Mouse (Mus musculus): ENCODE results near the gene Asphd2. TPM values are rescaled to one million over a fixed set of nuclear protein-coding genes. Genes with fewer than 3 reads are reported as not detected.
A peak's percentile ranks its signal among the peaks of the same experiment; 100 is the strongest.

The Asphd2 gene
- polyA plus RNA-seq, 1 experiment: 3.8 TPM

- H3K4me1 ChIP-seq (ENCODE audit: control insufficient read depth, insufficient read depth, insufficient read length, low read length): peaks cover 23% of the 10 kb centered on the region; the same call in 1 of the 2 replicates
- peaks cover 20% of the 10 kb centered on the region for H3K36me3 ChIP-seq (ENCODE audit: control insufficient read depth, insufficient read depth, low read length)
- peak within 1 kb of the TSS; percentile 97 for H3K4me3 ChIP-seq (ENCODE audit: low read depth, low read length)
- 1% methylated on average over 64 of the region's 64 CpGs for WGBS
- H3K27ac ChIP-seq (ENCODE audit: insufficient read depth, low read depth, low read length): peak within 1 kb of the TSS; percentile 73
- no peaks in the 10 kb centered on the region for H3K27me3 ChIP-seq (ENCODE audit: control insufficient read depth, insufficient read depth, low read length)
- TF ChIP-seq POLR2A (IDR thresholded peaks at IDR 0.05; ENCODE audit: low read depth, low read length): 0 out of 2 replicates have a peak, but pooled peaks have one; percentile 46
- no peak for TF ChIP-seq CTCF (IDR thresholded peaks at IDR 0.05; ENCODE audit: extremely low read depth, insufficient read length, insufficient replicate concordance, low read depth, low read length)
Measured at GRCm38 (mm10) chr5:112342463-112343204, 52.0 kb downstream of the Asphd2 start, which contains the start of the genes Srrd and Hps4. Gene Srrd, minus strand, starts transcription at chr5:112343040. Gene Hps4, plus strand, starts transcription at chr5:112343083.

GRCm38 (mm10) chr5:112339215-112339614 lies 55.5 kb downstream of the Asphd2 start:
- WGBS: 58% methylated on average over 7 of the region's 7 CpGs
- TF ChIP-seq POLR2A (IDR thresholded peaks at IDR 0.05; ENCODE audit: low read depth, low read length) (no peak), CTCF (IDR thresholded peaks at IDR 0.05; ENCODE audit: extremely low read depth, insufficient read length, insufficient replicate concordance, low read depth, low read length) (no peak)
- H3K4me1 ChIP-seq (ENCODE audit: control insufficient read depth, insufficient read depth, insufficient read length, low read length): peaks cover 11% of the 10 kb centered on the region; the same call in 1 of the 2 replicates
- H3K27ac ChIP-seq (ENCODE audit: insufficient read depth, low read depth, low read length): no peak overlapping the region
- peaks cover 47% of the 10 kb centered on the region for H3K36me3 ChIP-seq (ENCODE audit: control insufficient read depth, insufficient read depth, low read length)
- no peaks in the 10 kb centered on the region for H3K27me3 ChIP-seq (ENCODE audit: control insufficient read depth, insufficient read depth, low read length)
- no peak overlapping the region for H3K4me3 ChIP-seq (ENCODE audit: low read depth, low read length)

DNA sequence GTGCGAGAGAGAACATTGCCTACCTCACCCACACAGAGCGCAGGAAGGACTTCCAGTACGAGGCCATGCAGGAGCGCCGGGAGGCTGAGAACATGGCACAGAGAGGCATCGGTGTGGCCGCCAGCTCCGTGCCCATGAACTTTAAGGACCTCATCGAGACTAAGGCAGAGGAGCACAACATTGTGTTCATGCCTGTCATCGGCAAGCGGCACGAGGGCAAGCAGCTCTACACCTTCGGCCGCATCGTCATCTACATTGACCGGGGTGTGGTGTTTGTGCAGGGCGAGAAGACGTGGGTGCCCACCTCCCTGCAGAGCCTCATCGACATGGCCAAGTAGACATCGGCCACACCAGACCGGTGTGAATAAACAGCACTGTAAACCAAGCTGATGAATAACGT lies 57.7 kb downstream of the Asphd2 start:
- no peak for TF ChIP-seq POLR2A (IDR thresholded peaks at IDR 0.05; ENCODE audit: low read depth, low read length)
- TF ChIP-seq CTCF (IDR thresholded peaks at IDR 0.05; ENCODE audit: extremely low read depth, insufficient read length, insufficient replicate concordance, low read depth, low read length): no peak
- no peaks in the 10 kb centered on the region; the same call in 1 of the 2 replicates for H3K4me1 ChIP-seq (ENCODE audit: control insufficient read depth, insufficient read depth, insufficient read length, low read length)
- H3K27me3 ChIP-seq (ENCODE audit: control insufficient read depth, insufficient read depth, low read length): no peaks in the 10 kb centered on the region
- no peak overlapping the region for H3K4me3 ChIP-seq (ENCODE audit: low read depth, low read length)
- H3K27ac ChIP-seq (ENCODE audit: insufficient read depth, low read depth, low read length): no peak overlapping the region
- peaks cover 69% of the 10 kb centered on the region for H3K36me3 ChIP-seq (ENCODE audit: control insufficient read depth, insufficient read depth, low read length)
- WGBS: 92% methylated on average over 22 of the region's 22 CpGs

DNA sequence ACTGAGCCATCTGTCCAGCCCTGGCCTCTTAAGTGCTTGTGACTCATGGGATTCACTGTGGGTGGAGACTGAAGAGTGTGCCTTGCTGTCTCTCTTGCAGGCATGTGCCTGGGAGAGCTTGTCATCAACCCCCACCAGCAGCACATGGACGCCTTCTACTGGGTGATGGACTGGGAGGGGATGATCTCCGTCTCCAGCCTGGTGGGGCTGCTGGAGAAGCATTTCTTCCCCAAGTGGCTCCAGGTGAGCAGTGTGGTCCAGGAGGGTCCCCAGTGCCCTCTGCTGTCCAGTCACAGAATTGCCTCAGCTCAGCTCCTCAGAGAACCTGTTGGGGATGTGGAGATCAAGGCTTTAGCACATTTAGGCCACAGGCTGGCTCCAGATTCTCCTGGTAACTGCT lies 59.2 kb downstream of the Asphd2 start:
- 39% methylated on average over 2 of the region's 2 CpGs for WGBS
- no peak overlapping the region for H3K4me3 ChIP-seq (ENCODE audit: low read depth, low read length)
- no peak overlapping the region for H3K27ac ChIP-seq (ENCODE audit: insufficient read depth, low read depth, low read length)
- H3K27me3 ChIP-seq (ENCODE audit: control insufficient read depth, insufficient read depth, low read length): no peaks in the 10 kb centered on the region
- peaks cover 83% of the 10 kb centered on the region for H3K36me3 ChIP-seq (ENCODE audit: control insufficient read depth, insufficient read depth, low read length)
- no peaks in the 10 kb centered on the region for H3K4me1 ChIP-seq (ENCODE audit: control insufficient read depth, insufficient read depth, insufficient read length, low read length)
- peak; percentile 67; the same call in 1 of the 2 replicates for TF ChIP-seq CTCF (IDR thresholded peaks at IDR 0.05; ENCODE audit: extremely low read depth, insufficient read length, insufficient replicate concordance, low read depth, low read length)
- no peak for TF ChIP-seq POLR2A (IDR thresholded peaks at IDR 0.05; ENCODE audit: low read depth, low read length)

Other genes with a start within 250 kb of the Asphd2 start
- gene Cryba4, start 142.3 kb downstream of the Asphd2 start, polyA plus RNA-seq (2012; rRNA removed): 1.5 and 2.2 TPM in 2 replicates
- gene Crybb1, start 139.1 kb downstream of the Asphd2 start, polyA plus RNA-seq (2012; rRNA removed): 0.33 and 0.34 TPM in 2 replicates
- 29.8 and 35.4 TPM in 2 replicates for gene Tpst2, start 118.2 kb downstream of the Asphd2 start, polyA plus RNA-seq (2012; rRNA removed)
- 18.3 and 40.0 TPM in 2 replicates for gene Tfip11, start 68.5 kb downstream of the Asphd2 start, polyA plus RNA-seq (2012; rRNA removed)
- gene Srrd, start 51.8 kb downstream of the Asphd2 start, polyA plus RNA-seq (2012; rRNA removed): 20.5 and 34.1 TPM in 2 replicates
- 22.6 and 66.3 TPM in 2 replicates for gene Hps4, start 51.8 kb downstream of the Asphd2 start, polyA plus RNA-seq (2012; rRNA removed)
- gene Gm6583, start 38.8 kb downstream of the Asphd2 start, polyA plus RNA-seq (2012; rRNA removed): not detected in 2 replicates
- not detected in 2 replicates for gene Gm6588, start 54.6 kb upstream of the Asphd2 start, polyA plus RNA-seq (2012; rRNA removed)
- 0.42 and 0.48 TPM in 2 replicates for gene Sez6l, start 182.3 kb upstream of the Asphd2 start, polyA plus RNA-seq (2012; rRNA removed)